Mouse (Mus musculus) CH12.LX (cell line): ENCODE measurements at regions not wholly inside any gene's neighbourhood (a gene's known extent, or its start where the extent isn't known, plus 50 kb on each side); places are given as distances from the start of the nearest gene placed in this dataset.

Source experiments
- DNase-seq: peaks from one replicate; pipeline ENCODE4 v3.0.0-alpha.2; 2013; ENCODE audit errors: extremely low read depth
- H3K27ac ChIP-seq: 2 replicates; pipeline ENCODE4 v1.5.1; 2012; ENCODE audit warnings: low read depth, mild to moderate bottlenecking, control low read depth, moderate library complexity; ENCODE audit not compliant: insufficient read depth
- H3K27me3 ChIP-seq: replicated peaks from 2 replicates; pipeline ENCODE3; 2012; ENCODE audit warnings: inconsistent platforms
- H3K36me3 ChIP-seq, 2 experiments: replicated peaks in 1 of 2; 2 replicates each; pipeline versions ENCODE3 to v1.6.1; 2012; ENCODE audit warnings: inconsistent platforms in 1 of 2, low read length in 1 of 2, mild to moderate bottlenecking in 1 of 2, mixed read lengths in 1 of 2, moderate library complexity in 1 of 2; ENCODE audit not compliant: control insufficient read depth in 1 of 2, insufficient read depth in 1 of 2
- H3K4me1 ChIP-seq, 2 experiments: 2 replicates each; pipeline ENCODE4 v1.6.1; 2012; ENCODE audit warnings: inconsistent platforms in 1 of 2, moderate library complexity in 1 of 2; ENCODE audit not compliant: insufficient read depth in 2 of 2, control insufficient read depth in 1 of 2
- H3K4me2 ChIP-seq: 2 replicates; pipeline ENCODE4 v1.6.1; 2012; ENCODE audit warnings: low read depth, mild to moderate bottlenecking, control low read depth; ENCODE audit not compliant: poor library complexity, insufficient read depth, severe bottlenecking
- H3K4me3 ChIP-seq, 3 experiments: fragments of 150-350 bp in 1 of 3; sonication (generic) in 1 of 3; replicated peaks in 1 of 3; 2 replicates each; pipeline versions ENCODE3 to v1.5.1; 2011 to 2012; ENCODE audit warnings: low read depth in 2 of 3, low read length in 2 of 3, mild to moderate bottlenecking in 2 of 3, moderate library complexity in 2 of 3, control low read depth in 1 of 3, improper control_type of control experiment in 1 of 3, inconsistent platforms in 1 of 3, mixed read lengths in 1 of 3; ENCODE audit not compliant: poor library complexity in 1 of 3
- H3K79me2 ChIP-seq: replicated peaks from 2 replicates; pipeline ENCODE4 v1.6.1; 2012; ENCODE audit warnings: mild to moderate bottlenecking, moderate library complexity; ENCODE audit not compliant: control insufficient read depth, poor library complexity, insufficient read depth, severe bottlenecking; ENCODE audit errors: extremely low read depth
- H3K9ac ChIP-seq: 2 replicates; pipeline ENCODE4 v1.6.1; 2012; ENCODE audit warnings: low read depth, mild to moderate bottlenecking, control low read depth, moderate library complexity; ENCODE audit not compliant: insufficient read depth
- H3K9me3 ChIP-seq: replicated peaks from 2 replicates; pipeline ENCODE3; 2012; ENCODE audit warnings: low read length, inconsistent platforms, mixed read lengths
- BHLHE40 ChIP-seq: IDR thresholded peaks from 2 replicates; pipeline ENCODE4 v1.6.1; 2011; ENCODE audit warnings: mild to moderate bottlenecking, low read depth, low read length, improper control_type of control experiment
- CHD1 ChIP-seq: IDR thresholded peaks from 2 replicates; pipeline ENCODE4 v1.6.1; 2012; ENCODE audit warnings: low read depth, low read length, improper control_type of control experiment, inconsistent platforms
- CHD2 ChIP-seq: IDR thresholded peaks from 2 replicates; pipeline ENCODE4 v1.6.1; 2011; ENCODE audit warnings: low read length, improper control_type of control experiment
- CTCF ChIP-seq, 2 experiments: IDR thresholded peaks in 1 of 2; conservative IDR thresholded peaks in 1 of 2; 2 replicates each; pipeline ENCODE4 v1.5.1; 2011 to 2012; ENCODE audit warnings: low read depth in 2 of 2, low read length in 2 of 2, improper control_type of control experiment in 1 of 2, inconsistent platforms in 1 of 2, mild to moderate bottlenecking in 1 of 2, moderate library complexity in 1 of 2
- ELF1 ChIP-seq: IDR thresholded peaks from 2 replicates; pipeline ENCODE4 v1.6.1; 2014; ENCODE audit warnings: low read depth, mild to moderate bottlenecking, inconsistent platforms, low read length, improper control_type of control experiment
- EP300 ChIP-seq: IDR thresholded peaks from 2 replicates; pipeline ENCODE4 v1.6.1; 2011; ENCODE audit warnings: low read length, improper control_type of control experiment
- ETS1 ChIP-seq: conservative IDR thresholded peaks from 2 replicates; pipeline ENCODE4 v1.6.1; 2012; ENCODE audit warnings: low read depth, mild to moderate bottlenecking, inconsistent platforms, low read length, improper control_type of control experiment, moderate library complexity
- HCFC1 ChIP-seq: IDR thresholded peaks from 2 replicates; pipeline ENCODE4 v1.6.1; 2012; ENCODE audit warnings: low read depth, mild to moderate bottlenecking, inconsistent platforms, low read length, improper control_type of control experiment
- IRF4 ChIP-seq: IDR thresholded peaks from 2 replicates; pipeline ENCODE4 v1.6.1; 2014; ENCODE audit warnings: low read depth, mild to moderate bottlenecking, inconsistent platforms, low read length, improper control_type of control experiment
- JUND ChIP-seq: conservative IDR thresholded peaks from 2 replicates; pipeline ENCODE4 v1.6.1; 2011; ENCODE audit warnings: low read depth, low read length, improper control_type of control experiment
- KAT2A ChIP-seq: IDR thresholded peaks from 2 replicates; pipeline ENCODE4 v1.6.1; 2012; ENCODE audit warnings: low read length, improper control_type of control experiment, inconsistent platforms; ENCODE audit not compliant: insufficient replicate concordance
- MYC ChIP-seq: IDR thresholded peaks from 2 replicates; pipeline ENCODE4 v1.6.1; 2011; ENCODE audit warnings: low read depth, mild to moderate bottlenecking, improper control_type of control experiment, low read length
- PAX5 ChIP-seq: IDR thresholded peaks from 2 replicates; pipeline ENCODE4 v1.6.1; 2012; ENCODE audit warnings: low read length, inconsistent platforms, mixed read lengths
- POLR2AphosphoS2 ChIP-seq: IDR thresholded peaks from 2 replicates; pipeline ENCODE4 v1.6.1; 2011; ENCODE audit warnings: low read depth, low read length, improper control_type of control experiment
- RAD21 ChIP-seq: IDR thresholded peaks from 2 replicates; pipeline ENCODE4 v1.6.1; 2011; ENCODE audit warnings: low read depth, mild to moderate bottlenecking, low read length, improper control_type of control experiment, moderate library complexity
- RCOR1 ChIP-seq: conservative IDR thresholded peaks from 2 replicates; pipeline ENCODE4 v1.6.1; 2012; ENCODE audit warnings: low read depth, mild to moderate bottlenecking, inconsistent platforms, low read length, improper control_type of control experiment
- SIN3A ChIP-seq: IDR thresholded peaks from 2 replicates; pipeline ENCODE4 v1.6.1; 2012; ENCODE audit warnings: low read length, improper control_type of control experiment, inconsistent platforms
- SMC3 ChIP-seq: IDR thresholded peaks from 2 replicates; pipeline ENCODE4 v1.6.1; 2011; ENCODE audit warnings: low read depth, low read length, improper control_type of control experiment
- ZMIZ1 ChIP-seq: IDR thresholded peaks from 2 replicates; pipeline ENCODE4 v1.6.1; 2012; ENCODE audit warnings: low read depth, mild to moderate bottlenecking, inconsistent platforms, low read length, improper control_type of control experiment
- dilution Hi-C: fragments of 300-500 bp; cut with MboI; formaldehyde crosslinking; loops from 2 replicates; pipeline ENCODE4 v1.14.3; 2020; ENCODE audit warnings: low sequenced_read_pairs; ENCODE audit not compliant: extremely low pct_unique_long_range_greater_than_20kb, extremely low pct_ligation_motif_present
- in situ Hi-C: fragments of 300-500 bp; cut with MboI; formaldehyde crosslinking; loops from 3 replicates; pipeline ENCODE4 v1.14.3; 2019; ENCODE audit warnings: low sequenced_read_pairs, low pct_ligation_motif_present, low pct_unique_long_range_greater_than_20kb, mixed read lengths

GRCm38 (mm10) chr10:85322280-85322679 is 64.3 kb upstream of the Btbd11 start:
- dilution Hi-C loops (no loop called here), in situ Hi-C loops (no loop called here)
- TF ChIP-seq SIN3A = no peak
- TF ChIP-seq IRF4 = no peak
- TF ChIP-seq JUND = no peak
- no peak for TF ChIP-seq BHLHE40
- no peak for TF ChIP-seq MYC

DNA sequence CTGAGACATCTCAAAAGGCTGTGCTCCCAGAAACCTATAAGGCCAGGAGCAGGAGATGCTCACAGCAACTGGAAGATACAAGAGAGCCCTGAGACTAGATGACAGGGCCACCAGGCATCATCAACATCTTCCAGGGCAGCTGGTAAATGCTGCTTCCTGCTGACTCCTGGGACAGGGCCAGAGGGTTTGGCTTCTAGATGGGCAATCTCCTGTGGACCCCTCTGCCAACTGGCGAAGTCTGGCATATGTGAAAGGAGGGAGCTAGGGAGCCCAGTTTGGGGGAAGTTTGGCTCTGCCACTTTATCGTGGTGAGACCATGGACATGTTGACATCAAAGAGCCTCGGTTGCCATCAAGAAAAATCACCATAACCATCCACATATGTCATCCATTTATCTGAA is 57.2 kb upstream of the Btbd11 start:
- peaks cover 4 to 17% of the 10 kb centered on the region in 2 experiments; a peak in 3 of 4 replicates for H3K4me1 ChIP-seq
- H3K27me3 ChIP-seq = peaks cover 2% of the 10 kb centered on the region
- H3K79me2 ChIP-seq = no peaks in the 10 kb centered on the region
- H3K27ac ChIP-seq = no peak overlapping the region
- TF ChIP-seq ETS1 = no peak
- TF ChIP-seq CHD2 = no peak
- TF ChIP-seq CTCF (conservative IDR thresholded peaks at IDR 0.05 in 1 of 2, IDR thresholded peaks at IDR 0.05 in 1 of 2; ENCODE audit: low read depth in 2 of 2, low read length in 2 of 2) = no peak
- TF ChIP-seq RCOR1 = no peak
- no peak for TF ChIP-seq KAT2A
- TF ChIP-seq EP300 = no peak
- TF ChIP-seq ZMIZ1 = no peak
- TF ChIP-seq HCFC1 = no peak
- TF ChIP-seq CHD1 = no peak
- TF ChIP-seq SMC3 = no peak
- TF ChIP-seq MYC = no peak
- no peak for TF ChIP-seq POLR2AphosphoS2
- no peak for TF ChIP-seq ELF1
- no peak for TF ChIP-seq RAD21
- TF ChIP-seq PAX5 = no peak
- no peak for TF ChIP-seq BHLHE40
- no peak for TF ChIP-seq JUND
- TF ChIP-seq, all 38 proteins: peak for 0
- Histone ChIP-seq H3K9me3 (peaks cover 11% of the 10 kb centered on the region), H3K4me3 (no peak overlapping the region), H3K4me2 (no peak overlapping the region), H3K36me3 (no peaks in the 10 kb centered on the region), H3K9ac (no peak overlapping the region)
- no peak for DNase-seq
- in situ Hi-C loops = no loop called here
- dilution Hi-C loops = no loop called here

More at GRCm38 (mm10) chr10:85322280-85322679, 64.3 kb upstream of the Btbd11 start:
- Histone ChIP-seq H3K27me3 (no peaks in the 10 kb centered on the region), H3K79me2 (no peaks in the 10 kb centered on the region), H3K4me1 (0 out of 4 replicates have a peak, but pooled peaks cover 0 to 3% of the 10 kb centered on the region in 2 experiments), H3K9me3 (peaks cover 8% of the 10 kb centered on the region), H3K36me3 (no peaks in the 10 kb centered on the region), H3K4me2 (no peak overlapping the region), H3K4me3 (no peak overlapping the region), H3K9ac (no peak overlapping the region), H3K27ac (no peak overlapping the region)
- DNase-seq = no peak
